Mouse (Mus musculus) mouse trophoblast stem cell (cell line): ENCODE results near the gene Mccc1.

Experiments used
- in situ Hi-C, 2 experiments: fragments of 300-500 bp; cut with MseI, MboI; formaldehyde crosslinking; loops; 2 replicates in 1 of 2; 3 replicates in 1 of 2; pipeline ENCODE4 v1.15.1; 2025

Gene Mccc1

DNA sequence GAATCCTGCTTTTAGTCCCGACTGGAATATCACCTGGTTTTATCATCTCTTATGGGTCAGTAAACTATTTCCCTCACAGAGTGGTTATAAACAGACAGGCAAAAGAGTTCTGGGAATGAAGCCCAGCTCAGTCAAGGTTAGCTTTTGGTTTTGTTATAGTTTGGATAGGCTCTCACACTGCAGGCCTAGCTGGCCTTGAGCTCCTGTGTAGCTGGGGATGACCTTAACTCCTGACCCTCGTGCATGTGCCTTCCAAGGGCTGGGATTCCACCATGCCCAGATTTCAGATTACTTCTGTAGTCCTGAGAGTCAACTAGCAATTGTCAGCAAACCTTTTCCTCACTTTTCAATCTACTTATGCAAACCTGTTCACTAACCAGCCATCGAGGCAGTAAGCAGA is 82.2 kb downstream of the Mccc1 start:
- in situ Hi-C loops, result no loop called here
